Mouse (Mus musculus): Measurements from ENCODE around the gene Prkab2.

- TF ChIP-seq TAL1 (conservative IDR thresholded peaks at IDR 0.05; ENCODE audit: low read depth, low read length) (no peak), CTCF (IDR thresholded peaks at IDR 0.05; ENCODE audit: low read depth, low read length) (no peak), GATA1 (IDR thresholded peaks at IDR 0.05; ENCODE audit: borderline replicate concordance, low read length) (no peak), POLR2AphosphoS5 (IDR thresholded peaks at IDR 0.05; ENCODE audit: insufficient replicate concordance, low read depth, low read length) (no peak), GATA2 (IDR thresholded peaks at IDR 0.05; ENCODE audit: borderline replicate concordance, low read depth, low read length) (no peak)
Measured at GRCm38 (mm10) chr3:97611021-97611420, 47.0 kb upstream of the Prkab2 start.
